Mouse (Mus musculus) layer of hippocampus, adult 11-12 months (tissue): Measurements from ENCODE around the gene Cyth1.

Experiments
- DNase-seq: peaks from one replicate; pipeline ENCODE4 v3.0.0; 2022; ENCODE audit warnings: low spot score

Gene Cyth1

DNA sequence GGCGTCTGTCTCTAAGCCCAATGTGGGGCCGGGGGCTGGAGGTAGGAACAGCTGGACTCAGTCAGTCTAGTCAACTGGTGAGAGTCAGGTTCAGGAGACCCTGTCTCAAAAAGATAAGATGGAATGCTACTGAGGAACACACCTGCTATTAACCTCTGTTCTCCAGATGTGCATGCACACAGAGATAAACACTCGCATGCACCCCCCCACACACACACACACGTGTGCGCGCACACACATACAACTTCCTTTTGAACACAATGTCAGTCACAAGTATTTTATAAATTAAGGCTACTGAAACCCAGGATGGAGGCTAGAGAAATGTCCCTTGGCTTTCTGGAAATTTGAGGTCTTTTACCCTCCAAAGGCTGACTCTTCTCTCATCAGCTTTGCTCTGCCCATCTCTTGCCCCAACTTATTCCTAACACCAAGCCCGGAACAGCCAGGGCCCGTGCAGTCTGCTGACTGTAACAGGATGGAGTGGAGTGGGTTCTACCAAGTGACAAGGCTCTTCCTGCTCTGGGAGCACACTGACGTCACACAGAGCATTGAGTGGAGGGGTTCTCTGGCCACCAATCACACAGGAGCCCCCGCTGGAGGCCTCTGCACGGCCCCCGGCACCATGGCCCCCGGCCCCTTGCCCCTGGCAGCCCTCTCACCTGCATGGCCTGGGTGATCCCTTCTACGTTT, 134.7 kb downstream of the Cyth1 start:
- DNase-seq = no peak

- DNase-seq = peak; percentile 89
These were observed 144.4 kb downstream of the Cyth1 start for GRCm38 (mm10) chr11:118104001-118104400.

DNA sequence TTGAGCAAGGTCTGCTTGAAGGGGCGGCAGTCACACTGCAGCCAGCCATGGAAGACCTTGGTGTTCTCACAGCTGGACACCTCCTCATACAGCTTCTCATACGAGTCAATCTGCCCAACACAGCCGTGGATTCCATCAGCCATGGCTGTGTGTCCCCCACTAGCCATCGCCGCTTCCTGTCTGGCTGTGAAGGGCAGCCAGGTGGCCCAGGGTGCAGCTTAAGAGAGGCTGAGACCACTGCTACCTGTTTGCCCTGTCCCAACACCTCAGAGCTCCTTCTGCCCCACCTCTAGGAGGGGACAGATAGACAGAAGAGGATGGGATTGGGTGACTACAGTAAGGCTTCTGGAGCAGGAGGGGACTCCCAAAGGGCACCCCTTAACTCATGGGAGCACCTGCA, 145.0 kb downstream of the Cyth1 start:
- DNase-seq = no peak

DNA sequence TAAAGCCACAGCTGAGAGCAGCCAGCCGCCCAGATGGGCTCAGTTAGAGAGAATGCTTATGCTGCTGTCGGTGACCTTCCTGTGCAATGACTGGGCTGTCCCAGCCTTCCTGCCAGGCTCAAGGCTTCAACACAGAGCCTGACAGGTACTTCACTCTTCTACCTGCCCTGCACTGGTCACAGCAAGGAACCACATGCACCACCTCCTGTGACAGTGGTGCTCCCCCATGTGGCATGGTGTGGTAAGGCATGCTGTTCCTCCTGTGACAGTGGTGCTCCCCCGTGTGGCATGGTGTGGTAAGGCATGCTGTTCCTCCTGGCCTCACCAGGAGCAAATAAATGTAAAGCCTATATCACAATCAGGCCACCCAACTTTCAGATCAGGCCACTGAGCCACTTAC, 145.6 kb downstream of the Cyth1 start:
- peak; percentile 93 for DNase-seq

- no peak for DNase-seq
These were observed 147.3 kb downstream of the Cyth1 start for GRCm38 (mm10) chr11:118101133-118101532.

- DNase-seq = no peak
These were observed 151.7 kb downstream of the Cyth1 start for GRCm38 (mm10) chr11:118096736-118097135.

GRCm38 (mm10) chr11:118095004-118095403, 153.4 kb downstream of the Cyth1 start:
- no peak for DNase-seq

- DNase-seq = no peak
These were observed 157.3 kb downstream of the Cyth1 start for GRCm38 (mm10) chr11:118091002-118091670.

DNA sequence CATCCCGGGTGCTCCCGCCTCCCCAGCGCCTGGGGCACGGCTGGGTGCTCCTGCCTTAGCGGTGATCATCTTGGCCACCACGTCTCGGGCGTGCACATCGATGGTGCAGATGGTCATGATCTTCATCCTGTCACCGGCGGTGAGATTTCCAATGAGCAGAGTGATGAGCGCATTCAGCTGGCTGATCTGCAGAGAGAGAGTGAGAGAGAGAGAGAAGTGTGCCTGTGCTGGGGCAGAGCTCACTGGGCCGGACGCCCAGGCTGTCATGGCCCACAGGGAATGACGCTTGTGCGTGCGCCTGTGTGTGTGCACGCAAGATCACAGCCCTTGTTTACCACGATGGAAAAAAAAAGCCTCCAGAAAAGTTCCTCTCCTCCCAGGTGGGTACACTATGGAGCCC, 159.5 kb downstream of the Cyth1 start:
- DNase-seq = no peak

DNA sequence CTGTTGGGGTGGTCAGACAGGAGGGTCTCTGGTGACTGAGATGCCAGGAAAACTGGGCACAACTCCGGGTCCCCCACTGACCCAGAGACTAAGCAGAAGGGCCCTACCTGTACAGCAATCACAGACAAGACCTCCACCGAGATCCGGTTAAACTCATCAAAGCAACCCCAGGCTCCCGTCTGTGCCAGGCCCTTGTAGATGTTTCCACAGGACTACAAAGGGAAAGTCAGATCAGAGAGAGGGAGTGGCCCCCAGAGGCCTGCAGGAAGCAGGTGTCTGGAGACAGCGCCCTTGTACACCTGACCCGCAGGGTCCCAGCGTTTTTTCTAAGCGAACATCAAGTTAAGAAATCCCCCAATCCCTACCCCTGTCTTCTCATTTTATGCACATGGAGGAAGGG, 162.4 kb downstream of the Cyth1 start:
- no peak for DNase-seq

GRCm38 (mm10) chr11:118085176-118085575, 163.2 kb downstream of the Cyth1 start:
- DNase-seq = no peak

DNA sequence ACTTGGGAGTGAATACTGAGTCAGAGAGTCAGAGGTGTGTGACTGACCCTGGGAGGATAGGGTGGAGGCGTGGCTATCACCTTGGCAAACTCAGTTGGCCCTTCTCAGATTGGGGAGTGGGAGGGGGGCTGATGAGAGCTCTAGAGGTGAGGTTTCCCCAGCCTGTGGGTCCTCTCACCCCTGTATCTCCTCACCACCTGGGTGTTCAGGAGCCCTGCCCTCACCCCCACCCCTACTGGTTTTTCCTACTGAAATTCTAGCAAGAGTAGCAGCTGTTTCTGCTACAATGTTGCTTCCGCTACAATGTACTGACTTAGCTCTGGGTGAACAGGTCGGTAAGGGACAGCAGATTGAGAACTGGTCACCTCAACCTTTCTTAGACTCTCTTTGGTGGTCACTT, 164.1 kb downstream of the Cyth1 start:
- DNase-seq = no peak

DNA sequence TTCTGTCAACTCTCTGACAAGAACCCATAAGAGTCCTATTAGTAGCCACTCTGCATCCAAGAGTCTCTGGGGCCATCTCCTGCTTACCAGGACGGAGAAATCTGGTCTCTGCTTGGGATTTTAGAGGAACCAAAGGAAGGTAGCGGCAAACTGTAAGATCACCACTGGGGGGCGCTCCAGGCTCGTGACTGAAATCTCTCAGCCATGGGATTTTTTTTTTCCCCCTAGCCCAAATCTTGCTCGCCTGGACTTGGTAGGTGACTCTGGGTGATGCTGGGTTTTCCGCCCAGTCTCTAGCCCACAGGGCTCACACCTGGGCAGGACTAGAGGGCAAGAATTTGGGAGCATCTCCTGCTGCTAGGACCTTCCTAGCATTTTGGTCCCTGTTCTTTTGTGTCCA, 164.6 kb downstream of the Cyth1 start:
- peak; percentile 66 for DNase-seq

DNA sequence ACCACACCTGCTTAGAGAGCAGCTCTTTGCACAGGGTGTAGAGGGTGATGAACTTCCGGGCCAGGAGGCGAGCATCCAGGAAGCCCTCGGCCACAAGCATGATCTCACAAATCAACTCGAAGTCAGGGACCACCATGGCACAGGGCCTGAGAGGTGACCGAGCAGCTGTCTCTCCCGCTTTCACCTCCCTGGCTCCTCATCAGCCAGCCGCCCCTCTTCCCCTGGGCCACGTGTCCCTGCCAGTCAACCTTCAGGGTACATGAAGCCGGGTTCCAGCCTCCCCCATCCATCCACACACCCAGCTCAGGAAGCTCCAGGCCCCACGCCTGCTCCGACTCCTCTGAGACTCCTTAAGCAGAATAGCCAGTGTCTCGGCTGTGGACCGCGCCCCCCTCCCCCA, 166.1 kb downstream of the Cyth1 start:
- no peak for DNase-seq
